Mouse (Mus musculus): ENCODE measurements around the gene Hoxa13.

The Hoxa13 gene

DNA sequence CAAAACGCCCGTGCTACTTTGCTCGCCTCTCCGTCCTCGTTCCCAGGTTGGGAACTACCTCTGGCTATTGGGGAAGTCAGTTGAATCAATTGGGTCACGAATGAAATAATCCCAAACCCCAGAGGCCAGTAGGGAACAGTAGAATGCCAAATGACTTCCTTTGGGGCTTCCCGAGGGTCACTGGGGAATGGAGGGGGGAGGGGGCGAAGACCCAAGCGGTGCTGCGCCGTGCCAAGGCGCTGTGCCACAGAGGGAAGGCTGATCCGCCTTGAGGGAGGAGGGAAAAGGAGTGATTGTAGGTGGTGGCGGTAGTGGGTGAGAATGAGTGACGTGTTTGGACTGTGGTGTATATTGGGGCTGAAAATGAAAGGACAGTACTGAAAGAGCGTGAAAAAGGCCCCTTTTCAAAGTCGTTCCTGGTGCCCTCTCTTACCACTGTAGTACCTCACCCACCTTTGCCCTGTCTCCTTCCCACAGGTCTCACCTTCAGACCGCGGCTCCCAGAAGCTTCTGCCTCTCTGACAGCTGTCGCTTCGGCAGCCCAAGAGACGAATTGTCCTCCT is 48.0 kb downstream of the Hoxa13 start:
- DNase-seq (ENCODE audit: inconsistent age in 2 of 2, low spot score in 1 of 2) = peak; percentile 68 to 92

DNA sequence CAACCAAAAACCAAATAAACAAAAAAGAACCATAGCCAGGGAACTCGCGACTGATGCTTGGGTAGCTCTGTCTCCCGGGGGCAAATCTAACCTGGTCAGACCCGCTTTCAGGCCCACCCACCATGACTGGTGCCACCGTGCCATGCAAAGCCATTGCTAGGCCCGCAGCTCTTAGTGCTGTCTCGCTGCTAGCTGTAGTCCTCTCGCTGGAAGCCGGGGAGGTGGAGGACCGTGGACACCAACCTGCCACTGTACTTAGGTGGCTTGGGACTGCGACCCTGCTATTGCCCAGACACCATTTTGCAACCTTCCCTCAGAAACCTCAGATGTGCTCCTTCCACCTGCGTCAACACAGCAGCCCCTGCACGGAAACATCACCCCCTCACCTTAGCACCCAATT is 48.7 kb downstream of the Hoxa13 start:
- peak in 1 of 2 experiments; percentile 52 for DNase-seq (ENCODE audit: inconsistent age in 2 of 2, low spot score in 1 of 2)

DNA sequence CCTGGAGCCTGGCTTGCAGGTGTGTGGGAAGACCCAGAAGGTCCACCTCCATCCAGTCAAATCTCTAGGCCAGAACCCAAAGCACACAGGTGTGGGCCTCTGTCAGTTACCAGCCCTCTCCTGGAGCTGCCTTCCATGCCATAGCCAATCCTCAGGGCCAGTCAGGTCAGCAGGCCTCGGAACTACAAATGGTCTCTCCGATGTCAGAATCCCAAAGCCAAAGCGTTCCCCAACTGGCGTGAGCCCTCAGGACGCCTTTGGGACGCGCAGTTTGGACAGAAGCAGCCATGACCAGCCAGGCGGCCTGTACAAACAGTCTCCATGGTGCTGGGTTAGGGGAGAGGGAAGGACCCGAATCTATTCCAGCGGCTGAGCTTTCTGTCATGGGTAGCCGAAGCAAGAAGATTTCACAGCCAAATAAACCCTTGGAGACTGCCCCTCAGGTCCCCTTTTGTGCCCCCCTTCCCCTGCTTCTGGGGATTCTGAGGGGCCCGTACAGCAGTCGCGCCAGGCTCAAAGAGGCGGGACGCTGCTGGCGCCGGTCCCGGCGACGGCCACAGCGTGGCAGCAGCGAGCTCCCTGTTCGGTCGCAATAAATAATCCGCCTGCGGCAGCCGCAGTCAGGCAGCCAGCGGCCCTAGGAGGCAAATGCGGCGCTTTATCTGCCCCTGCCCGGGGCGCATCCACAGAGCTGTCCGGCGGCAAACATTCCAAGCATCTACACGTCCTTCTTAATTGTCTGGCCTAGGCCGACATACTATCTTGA is 49.3 kb downstream of the Hoxa13 start:
- peak; percentile 87 to 95 for DNase-seq (ENCODE audit: inconsistent age in 2 of 2, low spot score in 1 of 2)

DNA sequence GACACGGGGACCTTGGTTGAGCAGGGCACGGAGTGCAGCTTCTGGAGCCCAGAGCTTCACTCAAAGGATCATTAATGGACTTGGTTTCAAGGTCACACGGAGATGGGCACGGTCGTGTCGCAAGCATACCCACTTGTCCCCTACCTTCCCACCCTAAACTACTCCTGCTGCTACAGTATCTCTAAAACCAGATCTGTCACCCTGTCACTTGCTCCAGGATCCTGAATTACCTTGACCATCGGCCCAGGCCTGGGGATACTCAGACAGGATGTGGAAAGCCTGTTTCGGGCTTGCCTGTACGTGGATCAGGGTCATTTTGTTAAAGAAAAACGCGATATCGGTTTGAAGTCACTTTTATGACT is 51.0 kb downstream of the Hoxa13 start:
- peak in 1 of 2 experiments; percentile 47 for DNase-seq (ENCODE audit: inconsistent age in 2 of 2, low spot score in 1 of 2)

DNA sequence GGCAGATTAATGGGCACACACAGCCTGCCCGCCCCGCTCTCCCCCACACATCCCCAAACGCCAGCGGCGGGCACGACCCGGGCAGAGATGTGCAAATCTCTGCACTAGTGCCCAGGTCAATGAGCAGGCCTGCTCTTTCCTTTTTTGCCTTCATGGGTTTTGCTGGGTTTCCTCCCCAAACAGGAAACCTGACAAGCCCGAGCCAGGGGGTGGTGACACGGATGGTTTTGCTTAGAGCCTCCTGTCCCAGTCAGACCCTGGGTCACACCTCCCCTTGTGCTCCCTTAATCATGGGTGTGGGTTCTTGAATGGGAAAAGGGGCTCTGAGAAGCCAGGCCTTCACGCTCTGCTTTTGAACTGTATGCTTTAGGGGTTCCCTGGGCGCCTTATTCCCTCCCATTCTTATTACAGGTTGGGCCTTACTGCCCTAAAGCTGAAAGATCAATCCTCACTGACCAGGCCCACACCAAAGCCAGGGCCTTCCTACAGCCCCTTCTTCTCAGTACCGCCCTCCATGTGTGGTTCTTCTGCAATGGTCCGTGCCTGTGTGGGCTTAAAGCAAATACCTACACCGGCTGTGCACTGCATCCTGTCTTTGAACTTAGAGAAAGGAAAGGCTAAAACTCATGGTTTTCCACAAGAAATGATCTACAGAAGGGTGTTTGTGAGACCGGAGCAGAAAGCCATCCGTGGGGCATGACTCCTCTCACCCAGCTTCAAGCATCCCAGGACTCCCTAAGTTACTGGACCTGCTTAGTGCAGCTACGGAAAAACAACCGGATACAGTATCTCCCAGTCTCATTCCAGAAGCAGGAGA is 51.6 kb downstream of the Hoxa13 start:
- DNase-seq (ENCODE audit: inconsistent age in 2 of 2, low spot score in 1 of 2) = peak in 1 of 2 experiments; percentile 78

DNA sequence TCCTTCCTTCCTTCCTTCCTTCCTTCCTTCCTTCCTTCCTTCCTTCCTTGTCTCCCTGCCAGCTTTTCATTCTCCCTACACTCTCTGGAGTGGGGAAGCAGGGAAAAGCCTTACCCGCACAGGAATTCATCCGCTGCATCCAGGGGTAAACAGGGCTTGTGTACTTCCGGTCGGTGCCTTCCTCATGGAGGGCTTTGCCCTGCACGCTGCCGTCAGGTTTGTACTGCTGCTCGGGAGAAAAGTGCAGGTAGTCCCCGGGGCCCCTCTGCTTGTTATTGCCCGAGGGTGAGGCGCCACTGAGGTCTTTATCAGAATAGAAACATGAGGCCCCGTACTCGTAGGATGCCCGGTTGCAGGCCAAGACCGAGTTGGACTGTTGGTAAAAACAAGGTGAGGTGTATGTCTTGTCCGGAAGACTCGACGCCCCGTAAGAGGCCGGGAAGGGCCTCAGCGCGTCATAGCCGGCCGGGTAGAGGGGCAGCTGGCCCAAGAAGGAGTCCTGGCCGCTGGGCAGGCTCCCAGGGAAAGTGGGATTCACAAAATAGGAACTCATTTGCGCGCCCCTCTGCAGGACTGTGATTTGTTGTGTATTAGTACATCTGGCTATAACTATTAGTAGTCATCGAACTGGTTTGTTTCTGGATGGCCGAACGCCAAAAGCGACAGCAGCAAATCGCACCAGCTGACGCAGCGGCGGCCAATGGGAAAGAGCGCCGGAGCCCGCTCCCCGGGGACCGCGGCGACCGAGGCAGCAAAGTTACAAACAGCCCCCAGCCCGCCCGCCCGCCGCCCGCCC is 52.4 kb downstream of the Hoxa13 start, which contains the start of gene Hoxa6:
TSS of gene Hoxa6 (minus strand) at position 651 of the 796 bp plus-strand sequence.
- peak; percentile 80 to 92 for DNase-seq (ENCODE audit: inconsistent age in 2 of 2, low spot score in 1 of 2)

Measured in adrenal gland, adult (tissue).